Mouse (Mus musculus) heart, postnatal 0 days (tissue): ENCODE data around the gene Zfp831. TPM values are rescaled to one million over a fixed set of nuclear protein-coding genes. Genes with fewer than 3 reads are reported as not detected.

Experiments used
- ATAC-seq: fragments of 200-750 bp; cut with Nextera tagmentation; 2 replicates; pipeline ENCODE4 v1.8.0; 2017; ENCODE audit warnings: low read depth, moderate number of reproducible peaks, moderate library complexity; ENCODE audit not compliant: insufficient read depth
- DNase-seq: peaks from one replicate; pipeline ENCODE4 v3.0.0-alpha.2; 2016; ENCODE audit warnings: low spot score
- H3K27ac ChIP-seq: fragments of 300-500 bp; sonication (generic); 2 replicates; pipeline ENCODE4 v1.5.1; 2014; ENCODE audit warnings: low read depth, mild to moderate bottlenecking
- H3K27me3 ChIP-seq: fragments of 300-500 bp; sonication (generic); 2 replicates; pipeline ENCODE4 v1.6.1; 2014; ENCODE audit warnings: low read length, mixed read lengths; ENCODE audit not compliant: control insufficient read depth, insufficient read depth
- H3K36me3 ChIP-seq: fragments of 300-500 bp; sonication (generic); replicated peaks from 2 replicates; pipeline ENCODE4 v1.6.1; 2014; ENCODE audit warnings: low read length, mixed read lengths; ENCODE audit not compliant: control insufficient read depth, insufficient read depth
- H3K4me1 ChIP-seq: fragments of 300-500 bp; sonication (generic); 2 replicates; pipeline ENCODE4 v1.6.1; 2014; ENCODE audit warnings: antibody characterized with exemption; ENCODE audit not compliant: control insufficient read depth, insufficient read depth
- H3K4me2 ChIP-seq: fragments of 300-500 bp; sonication (generic); 2 replicates; pipeline ENCODE4 v1.6.1; 2014; ENCODE audit warnings: low read depth, mild to moderate bottlenecking, low read length, moderate library complexity
- H3K4me3 ChIP-seq: fragments of 300-500 bp; sonication (generic); 2 replicates; pipeline ENCODE4 v1.5.1; 2014; ENCODE audit warnings: low read depth, low read length
- H3K9ac ChIP-seq: fragments of 300-500 bp; sonication (generic); replicated peaks from 2 replicates; pipeline ENCODE4 v1.6.1; 2014; ENCODE audit warnings: low read depth, low read length, mixed read lengths
- H3K9me3 ChIP-seq: fragments of 300-500 bp; sonication (generic); replicated peaks from 2 replicates; pipeline ENCODE4 v1.6.1; 2016; ENCODE audit warnings: low read length; ENCODE audit not compliant: control insufficient read depth
- CTCF ChIP-seq: IDR thresholded peaks from 2 replicates; pipeline ENCODE4 v1.5.1; 2016; ENCODE audit warnings: antibody characterized with exemption, control low read depth, low read depth
- EP300 ChIP-seq: IDR thresholded peaks from 2 replicates; pipeline ENCODE4 v1.6.1; 2016; ENCODE audit warnings: antibody characterized with exemption, low read depth
- WGBS: fragments of 180-500 bp; shearing (Covaris S2); extraction: QIAGEN DNeasy Blood & Tissue Kit; methylation state at CpG from one replicate; pipeline ENCODE4 v1.1.7; 2014; 5-methylcytosine and 5-hydroxymethylcytosine counted together
- polyA plus RNA-seq: library from polyadenylated mRNA; unstranded; fragments of >200 nt; fragmentation: Nextera tagmentation; extraction: Ambion mirVana; gene quantifications from 2 replicates; pipeline ENCODE4 v1.2.1, GENCODE M21; 2015
- total RNA-seq: library from RNA; depleted of rRNA; stranded (reverse); fragments of >200 nt; gene quantifications from 2 replicates; pipeline ENCODE4 v1.2.3, GENCODE M21; 2014; ENCODE audit warnings: low replicate concordance

The Zfp831 gene
- total and polyA plus RNA-seq, 2 experiments from 2014 or later: 0.01 TPM; not detected in 1

- Histone ChIP-seq H3K36me3 (no peaks in the 10 kb centered on the region), H3K4me3 (no peak overlapping the region), H3K4me1 (0 out of 2 replicates have a peak, but pooled peaks cover 4% of the 10 kb centered on the region), H3K4me2 (no peak overlapping the region), H3K27me3 (no peaks in the 10 kb centered on the region), H3K9ac (no peak overlapping the region), H3K27ac (no peak overlapping the region), H3K9me3 (no peaks in the 10 kb centered on the region)
- 57% methylated on average over 4 of the region's 4 CpGs for WGBS
- no peak for DNase-seq
- no peak for ATAC-seq
- TF ChIP-seq CTCF: no peak
Measured at GRCm38 (mm10) chr2:174605442-174606087, 37.8 kb upstream of the Zfp831 start.

- H3K36me3 ChIP-seq: no peaks in the 10 kb centered on the region
- no peak overlapping the region for H3K27ac ChIP-seq
- TF ChIP-seq CTCF: no peak
- no peak for TF ChIP-seq EP300
- H3K4me3 ChIP-seq: no peak overlapping the region
- WGBS: 56% methylated on average over 5 of the region's 5 CpGs
- no peaks in the 10 kb centered on the region for H3K9me3 ChIP-seq
- no peak overlapping the region for H3K4me2 ChIP-seq
- no peak overlapping the region for H3K9ac ChIP-seq
- 0 out of 2 replicates have a peak, but pooled peaks cover 4% of the 10 kb centered on the region for H3K4me1 ChIP-seq
- H3K27me3 ChIP-seq: no peaks in the 10 kb centered on the region
- DNase-seq (no peak), ATAC-seq (peak; percentile 33; the same call in 1 of the 2 replicates)
Measured at GRCm38 (mm10) chr2:174606376-174606775, 37.0 kb upstream of the Zfp831 start.

- TF ChIP-seq CTCF (no peak), EP300 (no peak)
- no peaks in the 10 kb centered on the region for H3K27me3 ChIP-seq
- no peak overlapping the region for H3K4me3 ChIP-seq
- DNase-seq (no peak), ATAC-seq (no peak)
- H3K4me1 ChIP-seq: no peaks in the 10 kb centered on the region
- no peak overlapping the region for H3K27ac ChIP-seq
- H3K9ac ChIP-seq: no peak overlapping the region
- H3K36me3 ChIP-seq: no peaks in the 10 kb centered on the region
- H3K4me2 ChIP-seq: no peak overlapping the region
- 87% methylated on average over 5 of the region's 5 CpGs for WGBS
- H3K9me3 ChIP-seq: no peaks in the 10 kb centered on the region
Measured at GRCm38 (mm10) chr2:174609892-174610291, 33.4 kb upstream of the Zfp831 start.

DNA sequence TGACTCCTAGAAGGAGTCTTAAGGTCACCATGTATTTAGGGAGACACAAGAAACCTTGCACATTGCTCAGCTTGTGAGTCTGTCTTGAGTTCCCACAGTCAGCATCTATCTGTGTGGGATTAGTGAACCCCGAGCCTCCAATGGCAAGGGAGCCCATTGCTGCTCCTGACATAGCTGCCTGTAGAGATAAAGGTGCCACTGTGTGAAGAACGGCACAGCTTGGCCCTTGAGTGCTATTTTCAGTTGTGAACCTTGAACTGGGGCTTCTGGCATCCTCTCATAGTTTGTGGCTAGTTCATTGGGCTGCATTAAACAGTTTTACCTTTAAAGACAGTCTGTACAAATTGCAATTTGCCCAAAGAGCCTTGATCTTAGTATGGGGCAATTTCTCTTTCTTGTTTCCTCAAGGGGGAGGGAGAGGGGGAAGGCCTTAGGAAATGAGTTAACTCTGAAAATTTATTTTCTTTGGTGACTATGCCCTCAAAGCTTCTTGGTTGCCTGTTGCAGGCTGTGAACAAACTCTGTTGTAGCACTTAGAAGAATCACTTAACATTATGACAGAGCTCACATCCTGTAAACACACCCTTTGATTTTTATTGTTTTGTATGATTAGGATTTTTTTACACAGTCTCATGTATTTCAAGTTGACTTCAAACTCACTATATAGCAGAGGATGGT lies 30.8 kb upstream of the Zfp831 start:
- DNase-seq (no peak), ATAC-seq (no peak)
- 25% methylated on average over 2 of the region's 2 CpGs for WGBS
- Histone ChIP-seq H3K4me1 (no peaks in the 10 kb centered on the region), H3K36me3 (no peaks in the 10 kb centered on the region), H3K4me3 (no peak overlapping the region), H3K27ac (no peak overlapping the region), H3K9me3 (no peaks in the 10 kb centered on the region), H3K4me2 (no peak overlapping the region), H3K9ac (no peak overlapping the region), H3K27me3 (no peaks in the 10 kb centered on the region)
- TF ChIP-seq CTCF (no peak), EP300 (no peak)

GRCm38 (mm10) chr2:174613221-174613620 lies 30.1 kb upstream of the Zfp831 start:
- no peak overlapping the region for H3K9ac ChIP-seq
- ATAC-seq: no peak
- no peaks in the 10 kb centered on the region for H3K27me3 ChIP-seq
- no peaks in the 10 kb centered on the region for H3K9me3 ChIP-seq
- H3K27ac ChIP-seq: no peak overlapping the region
- H3K4me2 ChIP-seq: no peak overlapping the region
- DNase-seq: no peak
- no peaks in the 10 kb centered on the region for H3K36me3 ChIP-seq
- WGBS: 82% methylated on average over 8 of the region's 8 CpGs
- no peak overlapping the region for H3K4me3 ChIP-seq
- no peak for TF ChIP-seq CTCF
- no peak for TF ChIP-seq EP300
- H3K4me1 ChIP-seq: no peaks in the 10 kb centered on the region
